Mouse (Mus musculus): ENCODE results near the gene Gm37240.

The Gm37240 gene

DNA sequence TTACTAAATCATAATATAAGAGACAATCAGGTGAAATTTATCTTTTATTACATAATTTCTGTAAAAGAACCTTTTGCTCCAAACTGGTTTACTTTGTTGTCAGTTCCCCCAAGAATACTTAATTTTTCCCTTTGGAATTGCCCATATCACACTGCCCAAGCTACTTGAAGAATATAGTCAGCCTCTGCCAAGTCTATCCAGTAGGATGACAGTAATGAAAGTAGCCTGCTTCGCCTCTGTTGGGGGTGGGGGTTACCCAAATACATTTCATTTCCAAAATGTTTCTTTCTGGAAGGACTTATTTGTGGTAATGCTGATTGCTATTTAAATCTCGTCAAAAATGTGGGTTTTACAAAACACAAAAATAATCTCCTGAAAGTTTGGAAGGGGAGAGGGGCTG lies 935.6 kb downstream of the Gm37240 start:
- DNase-seq (ENCODE audit: low spot score): no peak

DNA sequence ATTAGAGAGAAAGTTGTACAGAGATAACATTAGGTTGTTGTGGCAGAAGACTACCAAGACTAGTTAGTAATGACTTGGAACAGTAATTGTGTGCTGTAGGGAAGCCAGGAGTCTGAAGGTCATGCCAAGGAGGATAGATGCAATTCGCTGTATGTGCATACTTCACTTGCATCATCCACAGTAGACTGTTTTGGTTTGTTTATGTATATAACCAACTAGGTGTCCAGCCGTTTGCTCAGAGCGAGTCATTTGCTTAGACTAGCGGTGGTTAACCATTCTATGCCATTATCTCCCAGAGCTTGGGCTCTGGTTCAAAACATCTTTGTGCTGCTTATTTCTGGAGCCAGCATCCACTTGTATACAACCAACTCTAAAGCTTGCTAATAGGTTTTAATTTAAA lies 937.9 kb downstream of the Gm37240 start:
- no peak for DNase-seq (ENCODE audit: low spot score)

DNA sequence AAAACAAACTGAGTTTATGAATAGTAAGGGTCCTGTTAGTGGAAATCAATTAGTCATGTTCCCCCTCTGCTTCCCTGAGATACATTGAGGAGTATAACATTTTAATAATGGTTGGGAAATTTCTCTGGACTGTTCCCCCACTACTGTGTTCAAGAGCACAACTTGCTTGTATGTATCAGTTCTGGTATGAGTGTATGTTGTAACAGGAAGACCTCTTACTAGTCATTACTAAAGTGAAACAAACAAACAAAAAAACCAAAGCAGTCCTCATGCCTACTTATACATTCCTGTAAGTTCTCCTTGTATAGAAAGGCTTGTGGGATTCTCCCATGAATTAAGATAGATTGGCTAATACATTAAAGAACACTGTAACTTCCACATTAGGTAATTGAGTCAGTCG lies 940.9 kb downstream of the Gm37240 start:
- no peak for DNase-seq (ENCODE audit: low spot score)

DNA sequence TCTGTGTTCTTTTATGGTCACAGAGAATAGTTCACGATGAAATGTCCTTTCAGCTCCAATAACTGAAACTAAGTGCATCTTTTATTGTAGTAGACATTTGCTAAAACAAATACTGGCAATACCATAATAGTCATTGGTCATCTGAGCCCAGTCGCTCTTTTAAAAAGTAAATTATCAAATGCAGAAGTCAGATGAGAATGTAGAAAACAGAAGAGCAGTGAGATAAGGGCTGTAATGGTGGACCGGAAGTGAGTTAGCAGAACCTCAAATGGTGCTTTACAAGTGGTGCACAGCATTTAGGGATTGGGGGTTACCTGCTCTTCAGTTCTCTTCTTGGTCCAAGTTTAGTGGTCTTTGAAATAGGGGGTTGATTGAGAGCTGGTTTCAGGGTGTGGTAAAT lies 942.4 kb downstream of the Gm37240 start:
- DNase-seq (ENCODE audit: low spot score): no peak

DNA sequence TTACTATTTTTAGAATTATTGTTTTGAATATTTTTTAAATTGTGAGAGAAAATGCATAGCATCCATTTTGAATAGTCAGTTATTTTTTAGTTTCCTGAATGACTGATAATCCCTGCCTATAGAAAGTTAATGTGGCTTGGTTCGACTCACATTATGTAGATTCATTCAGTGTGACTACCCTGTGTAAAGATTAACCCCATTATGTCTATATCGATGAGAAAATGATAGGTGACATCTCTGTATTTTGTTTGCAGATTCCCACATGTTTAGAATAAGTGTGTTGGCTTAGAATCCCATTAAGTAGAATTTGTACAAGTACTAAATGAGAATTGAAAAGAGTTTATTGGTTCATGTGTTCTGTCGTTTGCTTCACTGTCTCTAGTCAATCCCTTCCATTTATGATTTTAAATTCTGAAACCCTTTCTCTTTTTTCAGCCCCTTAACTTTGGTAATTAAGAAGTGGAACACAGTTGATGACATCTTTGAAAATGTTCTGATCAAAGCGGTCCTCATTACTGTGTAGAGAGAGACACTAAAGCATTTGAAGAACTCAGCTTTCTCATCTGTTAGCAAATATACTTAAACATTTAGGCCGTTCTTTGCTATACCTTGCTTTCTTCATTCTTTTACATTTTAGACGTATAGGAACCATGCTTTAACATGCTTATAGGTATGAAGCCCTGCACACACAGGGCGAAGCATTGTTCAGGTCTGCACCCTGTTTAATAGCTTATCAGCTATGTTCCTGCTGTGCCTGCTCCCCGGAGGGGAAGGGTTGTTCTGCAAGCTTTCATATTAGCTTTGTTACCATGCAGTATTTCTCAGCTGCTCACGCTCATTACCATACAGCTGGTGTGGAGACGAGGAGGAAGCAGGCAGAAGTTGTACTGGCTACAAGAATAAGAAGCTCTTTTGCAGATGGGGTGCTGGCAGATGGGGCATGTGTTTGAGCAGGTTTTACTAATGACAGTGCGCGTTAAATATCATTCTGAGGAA lies 949.7 kb downstream of the Gm37240 start:
- DNase-seq (ENCODE audit: low spot score): peak; percentile 15

DNA sequence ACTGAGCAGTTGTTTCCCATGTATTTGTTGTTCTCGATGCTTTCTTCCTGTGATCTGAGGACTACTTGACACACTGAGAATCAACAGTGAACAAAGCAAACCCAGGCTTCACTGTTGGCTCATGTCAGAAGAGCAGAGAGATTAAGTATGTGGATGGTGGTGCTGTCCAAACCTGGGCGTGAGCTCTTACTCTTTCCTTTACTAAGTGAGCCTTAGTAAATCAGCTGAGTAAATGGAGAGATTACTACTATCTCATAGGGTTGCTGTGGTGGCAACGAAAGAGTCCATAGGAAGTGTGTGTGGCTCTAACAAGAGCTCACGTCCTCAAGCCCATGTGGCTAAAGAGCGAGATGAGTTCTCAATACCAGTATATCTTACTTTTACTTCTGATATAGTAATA lies 950.4 kb downstream of the Gm37240 start:
- DNase-seq (ENCODE audit: low spot score): no peak

DNA sequence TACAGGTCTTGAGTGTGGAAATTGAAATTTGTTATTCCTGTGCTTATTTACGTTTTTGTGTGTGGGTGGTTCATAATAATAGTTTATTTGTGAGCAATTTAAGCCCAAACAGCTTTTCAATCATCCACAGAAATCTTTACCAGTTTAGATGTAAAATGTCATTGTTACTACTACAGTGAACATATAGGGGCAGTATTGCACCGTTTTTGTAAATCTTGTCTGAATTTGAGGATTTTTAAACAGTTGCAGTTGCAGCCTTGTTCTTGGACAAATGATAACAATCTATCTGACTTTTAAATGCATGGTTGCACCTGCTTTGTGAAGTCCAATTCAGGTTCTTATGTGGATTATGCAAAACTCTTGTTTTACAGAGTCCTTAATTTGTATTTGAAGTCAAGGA lies 951.1 kb downstream of the Gm37240 start:
- no peak for DNase-seq (ENCODE audit: low spot score)

DNA sequence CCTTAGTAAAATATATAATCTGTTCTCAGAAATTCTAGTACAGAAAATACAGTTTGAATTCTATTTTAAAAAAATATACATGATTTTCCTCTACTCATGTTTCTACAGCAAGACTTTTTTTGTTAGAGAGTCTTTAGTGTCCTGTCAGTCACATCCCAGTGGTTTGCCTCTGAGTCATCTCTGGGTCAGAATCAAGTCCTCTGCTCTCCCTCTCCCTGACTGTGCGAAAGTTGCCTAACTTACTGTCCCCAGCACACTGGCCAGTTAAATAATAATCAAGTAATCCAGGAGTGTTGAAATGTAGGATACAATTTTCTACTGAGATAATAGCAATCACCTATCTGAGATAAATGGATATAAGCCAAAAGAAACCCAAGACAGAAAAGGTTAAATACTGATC lies 951.6 kb downstream of the Gm37240 start:
- DNase-seq (ENCODE audit: low spot score): no peak

DNA sequence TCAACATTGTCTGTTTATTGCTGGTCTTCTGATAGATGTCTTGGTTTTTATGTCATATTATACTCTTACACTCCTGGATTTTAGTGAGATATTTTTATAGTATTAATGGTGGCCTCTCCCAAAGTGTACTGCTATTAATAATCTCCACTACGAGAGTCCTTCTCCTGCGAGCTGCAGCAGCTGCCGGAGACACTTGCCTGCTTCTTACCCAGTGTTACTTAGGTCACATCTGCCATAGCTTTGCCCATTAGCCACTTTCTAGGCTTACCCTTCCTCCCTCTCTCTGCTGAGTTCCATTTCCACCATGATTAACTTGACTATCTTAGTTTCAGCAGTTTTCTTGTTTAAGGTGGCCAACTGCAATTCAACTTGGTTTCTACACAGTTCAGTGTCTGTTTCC lies 956.6 kb downstream of the Gm37240 start:
- DNase-seq (ENCODE audit: low spot score): no peak

DNA sequence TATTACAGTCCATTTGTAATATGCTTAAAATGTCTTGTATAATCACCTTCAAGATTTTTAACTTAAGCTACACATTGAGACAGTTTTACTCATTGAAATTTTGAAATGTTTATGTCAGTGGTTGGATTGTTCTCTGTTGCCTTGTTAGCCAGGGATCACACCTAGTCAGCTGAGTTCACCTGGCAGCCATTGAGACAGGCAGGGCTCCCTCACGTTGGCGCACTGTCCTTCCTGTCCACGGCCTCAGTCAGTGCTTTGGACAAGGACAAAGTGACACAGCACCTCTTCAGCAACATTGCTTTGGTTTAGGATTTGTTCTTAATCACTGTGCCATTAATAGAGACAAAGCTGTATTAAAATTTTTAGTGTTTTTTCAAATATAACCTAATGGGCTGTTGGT lies 958.1 kb downstream of the Gm37240 start:
- no peak for DNase-seq (ENCODE audit: low spot score)

DNA sequence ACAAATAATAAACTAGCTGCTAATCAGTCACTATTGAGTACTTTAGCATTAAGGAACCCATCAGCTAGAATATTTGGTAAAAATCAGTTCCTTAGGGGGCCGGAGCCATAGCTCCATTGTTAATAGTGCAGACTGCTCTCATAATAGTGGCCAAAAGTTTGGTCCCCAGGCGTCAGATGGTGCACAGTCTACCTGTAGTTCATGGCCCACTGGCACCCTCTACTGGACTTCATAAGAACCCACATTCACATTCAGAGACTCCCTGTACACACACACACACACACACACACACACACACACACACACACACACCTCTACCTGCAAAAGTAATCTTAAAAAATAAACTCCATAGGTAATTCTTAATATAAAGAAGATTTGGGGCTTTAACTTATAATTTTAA lies 959.4 kb downstream of the Gm37240 start:
- DNase-seq (ENCODE audit: low spot score): no peak

DNA sequence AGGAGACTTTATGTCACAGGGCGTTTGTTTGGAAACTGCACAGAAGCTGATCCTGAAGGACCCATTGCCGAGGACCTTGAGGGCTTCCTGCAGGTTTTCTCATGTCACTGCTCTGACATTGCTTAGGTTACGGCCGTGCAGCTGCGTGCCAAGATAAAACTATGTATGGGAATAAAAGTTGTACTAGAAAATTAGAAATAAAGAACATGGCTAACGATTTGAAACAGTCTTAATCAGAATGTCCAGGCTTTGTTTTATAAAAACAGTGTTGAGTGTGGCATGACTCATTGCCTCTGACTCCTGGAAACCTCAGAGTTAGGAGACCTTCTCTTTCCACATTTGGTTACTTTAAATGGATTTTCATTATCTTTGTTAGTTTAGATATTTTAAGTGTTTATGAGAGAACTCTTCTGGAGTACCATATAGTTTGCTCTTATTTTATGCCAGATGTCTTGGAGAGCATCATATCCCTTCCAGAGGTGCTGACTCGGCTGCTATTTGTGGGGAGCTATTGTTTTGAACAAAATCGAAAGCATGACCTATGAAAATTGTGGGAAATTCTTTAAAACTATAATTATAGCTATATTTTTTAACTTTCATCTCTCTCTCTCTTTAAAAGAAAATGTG lies 960.0 kb downstream of the Gm37240 start:
- no peak for DNase-seq (ENCODE audit: low spot score)

DNA sequence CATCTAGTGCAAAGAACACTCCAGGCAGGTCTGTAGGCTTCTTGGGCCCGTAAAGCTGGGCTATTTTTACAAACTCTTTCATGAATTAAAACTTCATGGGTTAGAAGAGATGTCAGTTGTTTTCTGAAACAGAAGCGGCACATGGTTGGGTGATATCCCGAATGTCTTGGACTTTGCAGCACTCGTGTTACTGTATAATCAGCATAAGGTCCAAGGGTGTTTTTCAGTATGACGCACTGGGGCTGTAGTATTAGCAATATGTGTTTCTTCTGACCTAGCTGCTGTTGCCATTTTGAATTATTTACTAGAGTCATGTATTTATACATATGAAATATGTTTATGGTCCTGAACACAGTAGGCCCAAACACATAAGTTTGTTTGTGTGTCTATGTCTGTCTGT lies 961.2 kb downstream of the Gm37240 start:
- no peak for DNase-seq (ENCODE audit: low spot score)

DNA sequence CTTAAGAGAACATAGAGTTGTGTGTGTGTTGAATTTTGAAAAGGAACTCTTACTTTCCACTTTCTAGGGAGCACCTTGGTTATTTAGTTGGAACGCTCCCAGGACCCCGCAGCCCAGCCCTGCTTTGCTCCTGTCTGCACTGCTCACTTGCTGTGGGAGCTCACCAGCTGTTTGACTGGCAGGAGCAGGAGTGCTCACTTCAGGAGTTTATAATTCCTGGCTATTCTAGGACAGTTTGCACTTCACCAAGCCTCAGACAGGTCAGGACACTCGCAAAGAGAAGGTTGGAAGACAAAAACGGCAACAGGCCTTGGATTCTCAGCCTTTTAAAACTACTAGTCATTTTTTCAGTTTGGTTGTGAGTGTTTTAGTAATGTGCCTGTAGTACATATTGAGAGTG lies 962.1 kb downstream of the Gm37240 start:
- DNase-seq (ENCODE audit: low spot score): no peak

DNA sequence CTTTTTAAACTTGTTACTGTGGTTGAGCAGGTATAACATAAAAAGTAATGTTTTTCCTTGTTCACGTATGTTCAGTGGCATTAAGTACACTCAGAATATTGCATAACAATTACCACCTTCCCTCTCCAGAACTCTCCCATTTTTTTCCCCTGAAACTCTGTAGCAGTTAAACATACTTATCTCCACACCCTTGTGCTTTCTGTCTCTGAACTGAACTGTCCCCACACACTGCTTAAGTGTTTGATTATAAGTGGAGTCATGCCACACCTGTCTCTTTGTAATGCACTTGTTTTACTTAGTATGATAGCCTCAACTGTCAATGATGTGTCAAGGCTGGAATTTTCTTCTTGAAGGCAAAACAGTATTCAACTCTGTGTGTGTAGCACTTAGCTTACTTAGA lies 963.6 kb downstream of the Gm37240 start:
- DNase-seq (ENCODE audit: low spot score): no peak

DNA sequence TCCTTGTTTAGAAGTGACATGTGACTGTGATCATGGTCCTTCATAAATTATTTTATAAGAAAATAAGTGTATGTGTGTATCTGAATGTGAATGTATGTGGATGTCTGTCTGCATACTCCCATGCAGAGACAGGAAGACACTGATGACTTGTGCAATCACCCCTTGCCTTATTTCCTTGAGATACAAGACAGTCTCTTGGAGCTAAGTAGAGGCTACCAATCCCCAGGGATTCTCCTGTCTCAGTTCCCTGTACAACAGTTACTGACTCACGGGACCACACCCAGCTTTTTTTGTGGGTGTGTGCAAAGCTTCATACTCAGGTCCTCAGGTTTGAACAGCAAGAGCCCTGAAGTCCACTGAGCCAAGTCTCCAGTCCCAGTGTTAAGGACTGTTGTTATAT lies 964.1 kb downstream of the Gm37240 start:
- DNase-seq (ENCODE audit: low spot score): no peak

DNA sequence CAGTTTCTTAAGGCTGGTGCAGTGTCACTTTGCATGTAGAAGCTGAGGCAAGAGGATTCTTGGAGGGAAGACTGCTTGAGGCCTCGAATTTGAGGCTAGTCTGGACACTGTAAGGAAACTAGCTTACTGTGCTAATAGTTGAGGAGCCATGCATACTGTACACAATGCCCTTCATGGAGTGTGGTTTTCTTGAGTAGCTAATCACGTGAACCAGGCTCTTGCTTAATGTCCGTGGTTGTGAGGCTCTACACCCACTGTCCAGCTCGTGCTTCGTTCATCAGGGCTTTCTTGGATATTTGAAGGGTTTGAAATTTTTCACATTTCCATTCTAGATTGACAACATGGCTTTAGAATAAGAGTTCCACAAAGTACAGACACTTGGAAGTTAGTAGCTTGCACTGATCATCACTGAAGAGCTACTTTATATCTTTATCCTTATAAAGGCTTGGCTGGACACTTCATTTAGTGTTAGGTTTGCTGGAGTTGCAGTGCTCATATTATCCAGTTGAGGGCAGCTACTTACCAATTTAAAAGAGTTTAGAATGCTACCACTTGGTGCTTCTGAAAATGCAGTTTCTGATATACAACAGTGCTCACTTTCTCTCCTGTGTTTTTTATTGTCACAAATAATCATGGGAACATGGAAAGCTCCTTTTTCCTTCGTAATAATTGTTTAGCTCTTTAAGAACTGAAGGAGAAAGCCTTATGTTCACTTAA lies 965.5 kb downstream of the Gm37240 start:
- no peak for DNase-seq (ENCODE audit: low spot score)

DNA sequence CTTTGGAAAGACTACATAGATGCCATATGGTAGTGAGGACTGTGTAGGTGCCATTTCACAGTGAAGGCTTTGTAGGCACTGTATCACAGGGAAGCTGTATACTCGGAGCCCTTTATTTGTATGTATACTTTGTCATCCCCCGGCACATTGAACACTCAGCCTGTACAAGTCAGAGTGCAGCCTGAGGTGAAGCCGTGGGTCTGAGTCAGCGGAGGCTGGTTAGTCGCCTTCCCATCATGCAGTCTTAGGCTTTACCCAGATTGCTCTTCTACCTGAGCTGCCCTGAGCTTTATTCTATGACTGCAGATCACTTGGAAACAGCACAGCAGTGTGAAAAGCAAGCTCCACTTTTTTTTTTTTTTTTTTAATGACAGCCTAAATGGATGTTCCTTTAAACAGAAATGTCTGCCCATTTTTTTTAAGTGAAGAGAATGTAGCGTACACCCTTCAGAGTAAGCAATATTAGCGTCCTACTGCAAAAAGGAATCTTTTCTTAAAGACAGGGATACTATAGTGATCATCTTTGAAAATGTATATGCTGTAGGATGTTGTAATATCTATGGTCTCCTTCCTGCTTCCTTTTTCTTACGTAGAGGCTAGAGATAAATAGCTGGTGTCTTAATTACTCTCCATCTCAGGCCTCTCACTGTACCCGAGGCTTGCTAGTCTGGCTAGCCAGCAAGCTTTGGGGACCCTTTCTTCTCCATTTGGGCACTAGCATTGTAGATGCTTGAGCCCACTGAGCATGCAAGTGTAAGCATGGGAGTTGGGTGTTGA lies 969.2 kb downstream of the Gm37240 start:
- DNase-seq (ENCODE audit: low spot score): no peak

DNA sequence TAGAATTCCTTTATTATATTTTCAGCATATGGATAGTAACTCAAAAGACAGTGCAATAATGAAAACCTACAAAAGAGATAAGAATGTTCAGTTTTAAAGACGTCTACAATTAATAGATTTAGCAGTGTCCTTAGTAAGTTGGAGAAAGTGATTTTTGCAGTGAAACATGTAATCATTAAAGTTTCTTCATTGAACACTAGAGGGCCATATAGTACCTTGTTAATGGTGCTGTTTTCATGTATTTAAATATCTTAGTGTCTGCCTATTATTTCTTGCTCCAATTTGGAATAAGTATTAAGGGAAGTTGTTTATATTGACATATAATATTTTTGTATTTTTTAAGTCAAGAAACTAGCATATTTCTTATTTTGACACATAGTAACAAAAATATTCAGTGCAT lies 973.0 kb downstream of the Gm37240 start:
- no peak for DNase-seq (ENCODE audit: low spot score)

DNA sequence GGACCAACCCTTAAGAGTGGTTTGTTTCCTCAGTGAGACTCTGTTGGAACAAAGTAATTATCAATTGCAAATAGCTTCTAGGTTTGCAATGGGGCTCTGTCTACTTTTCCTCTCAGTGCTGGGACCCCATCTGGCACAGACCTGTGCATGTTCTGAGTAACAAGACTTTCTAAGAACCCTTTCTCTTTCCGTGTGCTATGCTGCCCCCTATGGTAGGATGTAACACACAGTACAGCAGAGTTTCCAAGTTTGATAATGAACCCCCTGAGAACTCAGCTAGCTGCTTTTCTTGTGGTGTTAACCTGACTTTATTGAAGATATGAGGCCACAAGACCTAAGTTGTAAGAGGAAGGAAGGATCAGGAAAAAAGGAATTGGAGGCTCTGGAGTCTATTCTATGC lies 980.8 kb downstream of the Gm37240 start:
- no peak for DNase-seq (ENCODE audit: low spot score)

DNA sequence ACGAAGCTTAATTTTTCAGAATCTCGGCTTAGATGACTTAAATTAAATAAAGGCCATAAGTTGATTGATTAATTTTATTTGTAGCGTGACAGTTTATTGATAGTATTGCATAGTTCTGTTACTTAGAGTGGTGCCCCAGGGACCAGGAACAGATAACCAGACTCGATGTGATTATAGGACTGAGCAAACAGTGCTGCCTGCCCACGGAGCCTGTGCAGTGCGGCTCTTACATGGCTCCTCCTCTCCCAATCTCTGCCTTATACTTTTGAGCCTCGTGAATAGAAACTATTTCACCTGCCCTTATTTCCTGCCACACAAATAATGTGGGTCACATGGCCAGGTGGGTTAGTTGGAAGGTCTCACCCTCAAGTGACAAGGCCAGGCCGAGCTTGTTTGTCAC lies 989.4 kb downstream of the Gm37240 start:
- DNase-seq (ENCODE audit: low spot score): no peak

DNA sequence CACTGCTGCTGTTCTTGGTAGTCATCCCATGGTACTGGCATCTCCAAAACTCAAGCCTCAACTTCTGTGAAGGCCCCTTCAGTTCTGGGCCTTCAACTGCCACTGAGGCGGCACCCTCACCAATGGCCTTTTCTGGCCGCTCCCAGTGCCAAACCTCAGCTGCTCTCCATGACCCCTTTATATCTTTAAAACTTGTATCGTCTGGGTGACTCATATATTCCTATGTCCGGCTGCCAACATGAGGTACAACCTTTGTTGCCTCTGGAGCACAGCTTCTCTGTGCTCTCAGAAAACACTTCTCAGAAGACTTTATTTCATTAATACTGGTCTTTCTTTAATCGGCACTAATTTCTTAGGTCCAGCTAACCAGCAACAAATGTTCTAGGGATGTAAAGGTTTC lies 996.3 kb downstream of the Gm37240 start:
- DNase-seq (ENCODE audit: low spot score): no peak

All from testis, postnatal 14 days (tissue).